Comparison of ENCODE assay signal across 1 mouse cellular context in the genomic region with DNA sequence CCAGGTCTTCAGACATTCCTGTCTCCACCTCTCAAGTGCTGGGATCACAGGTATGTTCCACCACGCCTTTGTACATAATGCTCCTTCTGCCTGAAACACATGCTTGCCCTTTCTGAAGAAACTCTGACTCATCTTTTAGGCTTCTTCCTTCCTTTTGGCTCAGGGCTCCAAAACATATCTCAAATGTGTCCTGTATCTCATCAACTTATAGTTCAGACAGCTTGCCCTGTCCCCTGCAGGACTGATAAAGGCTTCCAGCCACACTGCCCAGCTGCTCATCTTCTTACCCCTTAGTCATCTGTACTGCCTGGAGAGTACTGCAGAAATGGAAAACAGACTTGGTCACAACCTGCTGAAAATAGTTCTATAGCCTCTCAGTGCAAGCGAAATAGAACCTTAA.
A peak's percentile ranks its signal among the peaks of the same experiment; 100 is the strongest.
TF ChIP-seq lines count a peak whose summit lies in the region.

No protein-coding gene starts in this region.

TF ChIP-seq in MEL, 35 proteins besides CTCF, POLR2A, EP300 and RAD21 (continued from another document):
- TF ChIP-seq RCOR1 (IDR thresholded peaks at IDR 0.05; ENCODE audit: low read depth, low read length) (0 out of 2 replicates have a peak, but pooled peaks have one; percentile 28), MAX (IDR thresholded peaks at IDR 0.05; ENCODE audit: low read length) (no peak), TCF12 (IDR thresholded peaks at IDR 0.05; ENCODE audit: low read depth, low read length) (peak; percentile 38; the same call in 1 of the 2 replicates), SIN3A (IDR thresholded peaks at IDR 0.05; ENCODE audit: low read length) (peak; percentile 47)
